Mouse (Mus musculus) cerebellum, postnatal 4 days (tissue): ENCODE measurements around the gene Lhfpl3.
A peak's percentile ranks its signal among the peaks of the same experiment; 100 is the strongest.

ENCODE experiments used
- DNase-seq, 2 experiments: peaks; one replicate each; pipeline ENCODE4 v3.0.0; 2022; ENCODE audit warnings: low spot score in 2 of 2, mixed read lengths in 1 of 2

Lhfpl3 gene

DNA sequence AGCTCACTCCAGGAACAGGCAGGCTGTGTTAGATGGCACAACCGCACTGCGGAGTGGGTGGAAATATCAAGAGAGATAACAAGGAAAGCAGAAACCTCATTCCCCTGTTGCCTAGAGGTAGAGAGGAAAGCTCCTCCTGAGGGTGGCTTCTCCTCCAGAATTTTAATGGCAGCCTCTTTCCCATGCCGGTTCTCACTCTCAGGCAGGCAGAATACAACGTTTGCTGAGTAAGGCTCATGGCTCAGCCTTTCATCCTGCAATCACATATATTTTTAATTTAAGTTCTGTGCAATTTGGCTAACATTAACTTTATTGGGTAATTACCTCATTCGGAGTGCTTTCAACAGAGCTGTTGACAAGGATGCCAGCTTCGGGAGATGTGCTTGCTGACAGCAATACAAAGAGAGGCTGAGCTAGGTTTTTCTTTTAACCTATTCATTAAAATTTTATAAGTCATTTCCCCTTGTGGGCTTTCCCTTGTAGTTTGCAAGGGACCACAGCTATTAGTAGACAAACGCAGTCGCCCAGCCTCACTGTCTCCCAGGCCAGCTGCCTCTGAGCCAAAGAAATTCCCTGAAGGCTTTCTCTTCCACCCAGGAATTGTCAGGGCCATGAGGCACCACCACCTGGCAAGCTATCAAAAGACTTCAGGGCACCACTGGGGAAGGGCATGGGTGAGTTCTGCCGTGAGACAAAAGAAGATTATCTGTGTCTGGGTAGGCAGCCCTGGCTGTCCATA, 394.5 kb downstream of the Lhfpl3 start:
- DNase-seq: no peak

DNA sequence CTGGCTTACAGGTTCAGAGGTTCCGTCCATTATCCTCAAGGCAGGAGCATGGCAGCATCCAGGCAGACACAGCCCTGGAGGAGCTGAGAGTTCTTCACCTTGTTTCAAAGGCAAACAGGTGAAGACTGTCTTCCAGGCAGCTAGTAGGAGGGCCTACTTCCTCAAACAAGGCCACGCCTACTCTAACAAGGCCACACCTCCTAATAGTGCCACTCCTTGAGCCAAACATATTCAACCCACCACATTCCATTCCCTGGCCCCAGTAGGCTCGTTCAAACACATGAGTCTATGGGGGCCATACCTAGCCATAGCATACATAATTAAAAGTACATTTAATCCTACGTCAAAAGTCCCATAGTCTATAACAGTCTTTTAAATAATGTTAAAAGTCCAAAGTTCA, 407.4 kb downstream of the Lhfpl3 start:
- DNase-seq: no peak

GRCm38 (mm10) chr5:23154439-23154838, 408.6 kb downstream of the Lhfpl3 start:
- no peak for DNase-seq

GRCm38 (mm10) chr5:23165947-23166350, 420.1 kb downstream of the Lhfpl3 start:
- DNase-seq: no peak

DNA sequence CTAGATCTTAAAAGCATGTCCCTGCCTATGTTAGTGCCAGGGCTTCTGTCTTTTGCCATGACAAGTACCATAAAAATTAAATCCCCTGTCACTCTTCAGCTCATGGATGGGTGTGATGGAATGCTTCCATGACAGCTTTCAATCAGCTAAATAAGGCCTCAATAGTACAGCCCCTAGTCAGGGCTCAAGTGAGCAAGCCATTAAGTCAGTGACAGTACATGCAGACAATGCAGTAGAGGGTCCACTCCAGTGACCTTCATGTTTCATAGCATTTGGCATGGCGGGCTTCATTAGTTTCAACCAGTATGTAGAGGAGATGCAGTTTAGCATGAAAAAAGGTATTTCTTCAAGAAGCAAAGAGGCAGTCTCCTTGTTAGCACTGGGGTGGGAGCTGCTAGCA, 420.8 kb downstream of the Lhfpl3 start:
- DNase-seq: no peak

DNA sequence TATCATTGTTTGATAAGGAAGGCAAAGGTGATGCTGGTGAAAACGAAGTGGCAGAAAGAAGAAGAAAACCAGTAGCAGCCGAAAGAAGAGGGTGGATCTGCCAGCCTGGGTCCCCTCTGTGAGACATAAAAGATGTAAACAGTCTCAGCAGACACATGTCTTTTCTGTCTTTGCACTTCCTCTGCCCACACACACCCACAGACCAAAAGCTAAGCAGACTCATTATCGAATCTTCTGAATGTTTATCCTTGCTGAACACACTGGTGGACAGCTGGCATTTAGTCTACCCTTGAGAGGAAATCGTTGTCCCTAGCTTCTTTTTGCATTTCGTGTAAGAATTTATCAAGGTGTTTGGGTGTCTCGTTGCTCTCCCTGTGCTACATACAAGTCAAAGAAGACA, 443.8 kb downstream of the Lhfpl3 start:
- DNase-seq: no peak

- DNase-seq: no peak
Observed at GRCm38 (mm10) chr5:23196879-23197278, 451.0 kb downstream of the Lhfpl3 start.

- DNase-seq: no peak
Observed at GRCm38 (mm10) chr5:23213086-23213485, 467.2 kb downstream of the Lhfpl3 start.

DNA sequence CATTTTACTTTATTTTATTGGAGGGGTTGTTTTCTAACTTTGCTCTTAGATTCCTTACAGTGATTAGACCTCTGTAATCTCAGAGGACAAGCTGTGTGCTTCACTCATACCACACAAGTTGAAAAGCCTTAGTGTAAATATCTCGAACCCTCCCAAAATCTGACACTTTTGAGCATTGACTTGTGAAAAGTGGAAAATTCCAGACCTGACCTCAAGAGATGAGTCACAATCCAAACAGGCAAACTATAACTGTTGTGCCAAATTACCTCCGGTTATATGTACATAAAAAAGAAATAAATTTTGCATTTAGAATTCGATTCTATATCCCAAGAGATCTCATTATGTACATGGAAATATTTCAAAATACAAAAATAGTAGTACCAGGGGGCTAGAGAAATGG, 468.8 kb downstream of the Lhfpl3 start:
- DNase-seq: no peak

- DNase-seq: no peak
Observed at GRCm38 (mm10) chr5:23219655-23220054, 473.8 kb downstream of the Lhfpl3 start.

DNA sequence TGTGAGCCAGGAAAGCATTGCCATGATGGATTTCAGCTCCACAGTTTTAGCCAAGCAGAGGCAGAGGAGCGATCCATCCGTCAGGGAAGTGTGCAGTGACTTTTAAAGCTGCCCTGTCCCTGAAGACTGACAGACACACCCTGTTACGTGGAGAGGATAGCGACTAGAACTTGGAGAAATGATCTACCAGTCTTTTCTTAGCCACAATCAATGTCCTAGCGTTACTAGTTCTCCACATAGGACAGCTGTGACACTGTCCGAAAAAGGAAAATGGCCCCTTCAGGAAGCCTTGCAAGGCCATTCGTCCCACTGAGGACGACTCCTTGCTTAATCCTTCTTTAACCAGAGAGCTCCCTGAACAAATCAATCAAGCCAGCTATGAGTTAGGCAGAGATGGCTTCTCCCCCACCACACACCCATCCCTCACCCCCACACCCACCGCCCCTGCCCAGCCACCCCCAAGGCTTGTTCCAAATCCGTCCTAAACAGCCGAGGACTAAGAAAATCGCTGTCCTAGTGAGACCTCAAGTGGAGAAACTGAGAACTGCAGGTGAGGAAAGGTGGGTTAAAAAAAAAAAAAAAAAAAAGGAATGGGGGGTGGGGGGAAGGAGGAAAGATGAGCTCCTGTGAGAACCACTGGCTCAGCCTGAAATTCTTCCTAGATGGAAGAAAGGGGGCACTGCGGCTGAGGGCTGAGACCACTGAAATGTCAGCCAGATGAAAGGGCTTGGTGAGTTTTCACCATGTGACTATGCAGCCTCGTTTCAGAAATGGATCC, 479.1 kb downstream of the Lhfpl3 start:
- DNase-seq: peak in 1 of 2 experiments; percentile 79

DNA sequence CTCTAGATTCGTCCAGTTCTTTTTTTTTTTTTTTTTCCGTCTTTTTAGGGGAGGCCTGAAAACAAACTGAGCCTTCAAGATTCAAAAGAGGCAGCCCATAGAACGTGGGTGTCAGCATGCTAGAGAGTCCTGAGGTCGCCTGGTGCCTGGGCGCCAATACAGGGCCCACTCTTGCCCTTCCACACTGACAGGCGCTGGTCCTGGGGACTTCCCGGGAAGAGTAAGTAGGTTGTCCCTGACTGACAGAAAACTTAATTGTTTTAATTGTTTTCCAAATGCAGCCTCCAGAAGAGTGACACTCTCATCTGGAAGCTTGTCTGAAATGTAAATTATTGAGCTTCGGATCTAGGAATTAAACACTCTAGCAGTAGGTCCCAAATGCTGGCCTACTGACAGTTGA, 479.8 kb downstream of the Lhfpl3 start:
- no peak for DNase-seq

DNA sequence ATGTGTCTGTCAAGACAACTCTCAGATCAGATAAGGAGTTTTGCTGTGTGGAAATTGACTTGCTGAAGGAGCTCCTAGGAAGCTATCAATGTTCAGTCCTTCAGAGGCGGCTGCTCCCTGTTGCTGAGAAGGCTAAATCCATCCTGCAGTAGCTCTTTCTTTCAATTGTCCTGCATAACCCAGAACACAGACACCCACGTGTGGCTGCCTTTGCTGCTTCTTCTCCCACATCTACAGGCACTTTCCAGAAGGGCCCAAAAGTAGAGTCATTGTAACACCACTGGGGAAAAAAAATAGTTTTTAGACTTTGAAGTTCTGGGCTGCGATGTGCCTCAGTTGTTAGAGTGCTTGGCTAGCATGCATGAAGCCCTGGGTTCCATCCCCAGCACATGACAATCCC, 480.9 kb downstream of the Lhfpl3 start:
- DNase-seq: no peak

GRCm38 (mm10) chr5:23246974-23247373, 501.1 kb downstream of the Lhfpl3 start:
- peak; percentile 29 to 36 for DNase-seq

GRCm38 (mm10) chr5:23247784-23248183, 501.9 kb downstream of the Lhfpl3 start:
- DNase-seq: no peak

DNA sequence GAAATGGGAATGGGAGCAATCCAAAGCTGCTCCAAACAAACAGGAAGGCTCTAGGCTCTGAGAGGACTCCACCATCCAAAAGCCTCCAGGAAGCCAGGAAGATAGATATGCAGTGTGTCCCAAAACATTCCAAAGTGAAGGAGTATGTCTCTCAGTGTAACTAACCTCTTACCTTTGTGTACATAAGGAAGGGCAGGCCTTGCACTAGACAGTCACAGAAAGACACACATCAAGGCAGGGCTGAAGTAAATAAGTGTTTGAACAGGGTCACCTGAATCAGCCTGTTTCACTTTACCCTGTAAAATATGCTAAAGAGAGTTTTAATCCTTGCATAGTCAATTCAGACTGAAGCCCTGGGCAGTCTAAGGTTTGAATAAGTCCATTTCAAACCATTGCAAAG, 502.4 kb downstream of the Lhfpl3 start:
- DNase-seq: no peak

- no peak for DNase-seq
Observed at GRCm38 (mm10) chr5:23249896-23250875, 504.3 kb downstream of the Lhfpl3 start.

- peak in 1 of 2 experiments; percentile 36 for DNase-seq
Observed at GRCm38 (mm10) chr5:23251462-23252224, 505.8 kb downstream of the Lhfpl3 start.

GRCm38 (mm10) chr5:23255816-23256418, 510.1 kb downstream of the Lhfpl3 start:
- DNase-seq: no peak

DNA sequence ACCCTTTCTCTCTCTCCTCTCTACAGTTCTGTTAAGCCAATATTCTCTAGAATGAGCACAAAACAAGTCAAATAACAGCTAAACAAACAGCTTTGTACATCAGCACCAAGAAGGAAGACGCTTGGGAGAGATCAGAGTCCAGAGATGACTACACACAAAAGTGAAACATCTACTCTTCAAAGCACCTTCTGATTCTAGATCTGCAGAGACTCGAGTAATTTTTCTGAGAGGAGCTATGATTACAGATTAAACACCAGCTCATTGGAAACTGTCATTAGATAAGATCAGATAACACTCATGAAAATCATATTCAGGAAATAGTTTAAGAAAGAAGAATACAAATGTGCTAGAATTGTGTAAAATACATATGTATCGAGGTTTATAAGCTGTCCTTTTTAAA, 527.5 kb downstream of the Lhfpl3 start:
- DNase-seq: no peak

- DNase-seq: no peak
Observed at GRCm38 (mm10) chr5:23279364-23279763, 533.5 kb downstream of the Lhfpl3 start.
